Mouse (Mus musculus): ENCODE results near the gene Txndc5.

DNA sequence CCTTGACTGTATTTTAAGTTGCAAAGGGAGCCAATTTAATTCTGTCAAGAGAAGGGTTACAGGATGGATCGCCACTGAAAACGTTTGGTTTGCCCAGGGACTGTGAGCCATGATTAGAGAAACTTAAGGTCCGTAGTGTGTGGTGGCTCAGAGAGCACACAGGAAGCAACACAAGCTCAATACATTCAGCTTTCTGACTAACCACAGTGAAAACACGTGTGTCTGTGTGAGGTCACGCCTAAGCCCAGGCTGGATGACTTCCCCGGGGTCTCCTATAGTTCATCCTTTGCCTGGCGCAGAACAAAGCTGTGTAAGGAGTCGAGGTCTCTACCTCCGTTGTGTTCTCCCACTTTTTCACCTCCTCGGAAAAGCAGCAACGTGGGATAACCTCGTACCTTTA, 27.3 kb downstream of the Txndc5 start:
- TF ChIP-seq CTCF (IDR thresholded peaks at IDR 0.05; ENCODE audit: borderline replicate concordance, control insufficient read depth, extremely low read depth, insufficient read depth, low read length, poor library complexity): no peak
- TF ChIP-seq POLR2A (IDR thresholded peaks at IDR 0.05; ENCODE audit: control insufficient read depth, extremely low read depth, insufficient read depth, low read length, poor library complexity): no peak

All from thymus, adult 2 months (tissue).